Mouse (Mus musculus): ENCODE measurements around the gene Thbs3.

The Thbs3 gene

DNA sequence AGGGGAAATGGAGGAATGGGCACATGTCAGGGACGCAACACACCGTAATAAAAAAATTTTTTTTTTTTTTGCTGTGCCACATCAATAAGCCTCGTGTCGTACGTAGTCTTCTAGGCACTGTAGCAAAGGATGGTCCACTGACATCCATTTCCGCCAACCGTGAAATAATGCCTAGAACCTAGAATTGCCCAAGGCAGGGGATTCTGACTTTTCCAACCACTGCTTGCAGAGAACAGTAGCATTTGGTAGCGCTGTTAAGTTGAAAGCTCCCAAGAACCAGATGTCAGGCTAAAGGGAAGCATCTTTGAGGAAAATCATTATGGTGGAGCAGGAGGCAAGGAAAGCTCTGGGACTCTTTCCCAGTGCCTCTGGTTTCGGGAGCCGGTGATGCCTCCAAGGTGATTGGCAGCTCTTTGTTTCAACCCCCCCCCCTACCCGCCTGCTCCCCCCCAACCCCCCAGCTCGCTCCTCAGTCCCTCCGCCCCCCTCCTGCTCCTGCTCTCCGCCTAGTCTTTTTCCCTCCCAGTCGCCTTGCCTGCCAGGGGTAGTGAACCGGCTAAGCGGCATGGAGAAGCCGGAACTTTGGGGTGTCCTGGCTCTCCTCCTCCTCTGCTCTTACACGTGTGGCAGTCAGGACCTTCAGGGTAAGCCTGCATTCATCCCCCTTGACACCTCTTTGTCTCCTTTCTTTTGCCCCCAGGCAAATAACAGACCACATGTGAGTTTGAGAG, at the start of gene Thbs3:
Gene Thbs3, plus strand, starts transcription at position 500 of the 731 bp plus-strand sequence.
- no peak for DNase-seq (ENCODE audit: low spot score in 2 of 2)

DNA sequence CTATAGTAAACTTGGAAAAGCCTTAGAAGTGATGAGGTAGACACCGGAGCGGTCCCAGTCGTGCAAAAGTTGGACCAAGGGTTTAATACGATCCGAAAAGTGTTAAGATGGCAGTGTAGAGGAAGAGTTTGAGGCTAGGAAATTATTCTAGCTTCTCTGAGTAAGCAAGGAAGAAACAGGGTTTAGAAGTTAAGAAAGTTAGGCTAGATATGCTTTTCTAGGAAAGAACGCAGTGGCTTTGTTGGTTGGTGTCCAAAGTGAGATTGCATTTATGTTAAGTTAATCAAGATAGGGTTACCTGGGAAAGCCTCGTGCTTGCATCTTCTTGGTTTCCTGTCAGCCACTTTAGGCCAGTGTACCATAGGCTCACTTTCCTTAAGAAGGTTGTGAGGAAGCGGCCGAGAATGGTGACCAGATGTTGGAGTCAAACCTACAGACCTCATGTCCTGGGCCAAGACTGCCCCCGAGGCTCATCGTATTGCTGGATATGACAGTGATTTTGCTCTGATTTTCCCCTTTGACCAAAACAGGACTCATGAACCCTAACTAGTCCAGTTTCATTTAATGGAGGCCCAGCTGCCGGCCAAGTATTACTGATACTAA, 49.6 kb upstream of the Thbs3 start:
- DNase-seq (ENCODE audit: low spot score in 2 of 2), result no peak

DNA sequence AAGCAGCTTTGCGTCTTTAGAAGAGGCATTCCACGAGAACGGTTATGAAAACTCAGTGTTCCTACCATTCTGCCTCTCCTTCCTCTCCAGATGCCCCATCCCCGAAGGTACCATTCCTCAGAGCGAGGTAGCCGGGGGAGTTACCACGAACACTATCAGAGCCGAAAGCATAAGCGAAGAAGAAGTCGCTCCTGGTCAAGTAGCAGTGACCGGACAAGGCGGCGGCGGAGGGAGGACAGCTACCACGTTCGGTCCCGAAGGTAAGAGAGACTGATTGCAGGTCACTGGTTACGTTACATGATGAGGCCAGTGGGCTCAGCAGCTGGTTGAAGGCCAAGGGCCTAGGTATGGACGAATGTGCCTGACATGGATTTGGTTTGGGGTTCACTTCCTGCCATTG, 48.0 kb upstream of the Thbs3 start:
- DNase-seq (ENCODE audit: low spot score in 2 of 2), result no peak

DNA sequence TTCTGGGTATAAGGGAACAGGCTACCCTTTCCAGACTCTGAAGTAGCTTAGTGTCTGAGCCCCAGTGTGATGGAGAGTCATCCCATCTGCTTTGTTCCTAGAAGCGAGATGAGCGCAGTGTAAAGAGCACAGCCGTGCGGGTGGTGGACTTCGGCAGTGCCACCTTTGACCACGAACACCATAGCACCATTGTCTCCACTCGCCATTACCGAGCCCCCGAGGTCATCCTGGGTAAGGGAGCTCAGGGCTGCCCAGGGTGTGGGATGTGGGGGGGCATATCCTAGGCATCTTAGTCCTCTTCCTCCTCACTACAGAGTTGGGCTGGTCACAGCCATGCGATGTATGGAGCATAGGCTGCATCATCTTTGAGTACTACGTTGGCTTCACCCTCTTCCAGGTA, 40.1 kb upstream of the Thbs3 start:
- no peak for DNase-seq (ENCODE audit: low spot score in 2 of 2)

DNA sequence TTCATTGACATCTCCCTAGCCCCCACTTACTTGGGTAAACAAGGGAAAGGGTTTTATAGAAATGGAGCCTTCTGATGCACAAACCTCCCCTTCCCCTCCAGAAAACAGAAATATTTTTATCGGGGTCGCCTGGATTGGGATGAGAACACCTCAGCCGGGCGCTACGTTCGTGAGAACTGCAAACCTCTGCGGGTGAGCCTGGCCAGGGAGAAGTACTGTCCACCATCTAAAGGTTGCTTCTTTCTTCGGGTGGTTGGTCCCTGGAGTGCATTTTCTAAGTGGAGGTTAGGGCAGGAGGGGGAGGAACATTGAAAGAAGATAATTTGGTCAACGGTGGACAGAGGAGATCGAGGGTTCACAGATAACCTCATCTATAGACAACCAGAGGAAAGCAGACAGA, 39.4 kb upstream of the Thbs3 start:
- no peak for DNase-seq (ENCODE audit: low spot score in 2 of 2)

GRCm38 (mm10) chr3:89176421-89176820, 38.6 kb upstream of the Thbs3 start:
- no peak for DNase-seq (ENCODE audit: low spot score in 2 of 2)

- peak; percentile 49 to 69 for DNase-seq (ENCODE audit: low spot score in 2 of 2)
Observed at GRCm38 (mm10) chr3:89177242-89178106, 37.5 kb upstream of the Thbs3 start, which contains the start of gene Scamp3. Gene Scamp3 (plus strand): TSS chr3:89177473.

- no peak for DNase-seq (ENCODE audit: low spot score in 2 of 2)
Observed at GRCm38 (mm10) chr3:89178107-89178385, 36.9 kb upstream of the Thbs3 start.

DNA sequence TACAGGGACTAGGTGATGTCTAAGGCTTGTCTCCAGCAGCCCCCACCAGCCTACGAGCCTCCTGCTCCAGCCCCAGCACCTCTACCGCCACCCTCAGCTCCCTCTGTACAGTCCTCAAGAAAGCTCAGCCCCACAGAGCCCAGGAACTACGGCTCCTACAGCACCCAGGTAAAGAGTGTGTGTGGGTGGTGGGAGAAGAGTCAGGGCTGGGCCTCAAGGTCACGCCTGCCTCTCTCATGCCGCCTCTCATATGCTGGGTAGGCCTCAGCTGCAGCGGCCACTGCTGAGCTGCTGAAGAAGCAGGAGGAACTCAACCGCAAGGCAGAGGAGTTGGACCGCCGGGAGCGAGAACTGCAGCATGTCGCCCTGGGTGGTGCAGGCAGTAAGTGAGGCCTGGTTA, 35.9 kb upstream of the Thbs3 start:
- DNase-seq (ENCODE audit: low spot score in 2 of 2), result no peak

DNA sequence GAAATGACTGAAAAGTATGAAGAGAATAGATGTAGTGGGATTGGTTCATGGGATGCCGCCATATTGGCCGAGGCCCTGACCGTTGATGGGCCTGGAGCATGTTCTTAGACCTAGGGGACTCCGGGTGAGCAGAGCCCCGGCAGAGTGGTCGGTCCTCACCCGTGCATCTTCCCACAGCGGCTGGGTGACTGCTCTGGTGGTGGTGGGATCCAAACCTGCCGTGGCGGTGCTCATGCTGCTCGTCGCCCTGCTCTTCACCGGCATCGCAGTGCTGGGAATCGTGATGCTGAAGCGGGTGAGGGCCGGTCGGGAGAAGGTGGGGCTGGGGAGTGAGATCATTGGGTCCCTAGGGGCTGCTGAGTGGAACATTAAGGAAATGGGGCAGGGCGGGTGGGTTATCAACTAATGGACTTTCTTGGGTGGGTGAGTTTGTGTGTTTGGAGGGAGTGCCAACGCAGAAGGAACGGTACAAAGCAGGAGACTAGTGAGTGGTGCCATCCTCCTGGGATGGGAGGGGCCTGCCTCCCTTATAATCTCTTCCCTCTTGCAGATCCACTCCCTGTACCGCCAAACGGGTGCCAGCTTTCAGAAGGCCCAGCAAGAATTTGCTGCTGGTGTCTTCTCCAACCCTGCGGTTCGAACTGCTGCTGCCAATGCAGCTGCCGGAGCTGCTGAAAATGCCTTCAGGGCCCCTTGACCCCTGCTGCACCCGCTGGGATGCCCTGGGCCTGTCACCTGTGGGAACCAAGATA, 33.1 kb upstream of the Thbs3 start:
- no peak for DNase-seq (ENCODE audit: low spot score in 2 of 2)

DNA sequence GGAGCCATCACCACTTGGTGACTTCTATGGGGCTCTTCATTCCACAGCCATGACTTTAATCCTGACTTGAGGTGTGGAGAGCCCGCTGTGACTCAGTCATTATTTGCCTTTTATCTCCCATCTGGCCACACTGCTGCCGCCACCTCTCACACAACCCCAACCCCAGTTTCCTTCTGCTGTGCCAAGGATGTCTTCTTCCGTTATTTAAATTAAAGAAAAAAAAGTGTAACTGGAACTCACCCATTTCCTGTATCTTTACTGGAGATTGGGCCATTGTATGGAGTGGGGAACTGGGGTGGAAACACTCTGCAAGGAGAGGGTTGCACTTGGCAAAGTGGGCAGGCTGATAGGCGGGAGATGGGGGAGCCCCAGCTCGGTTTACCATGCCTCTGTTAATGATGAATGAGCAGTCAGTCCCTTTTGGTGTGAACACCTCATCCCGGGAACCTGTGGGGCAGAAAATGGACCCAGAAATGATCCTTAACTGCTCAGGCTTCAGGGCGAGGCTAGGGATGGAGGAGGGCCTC, 32.4 kb upstream of the Thbs3 start:
- DNase-seq (ENCODE audit: low spot score in 2 of 2), result no peak

DNA sequence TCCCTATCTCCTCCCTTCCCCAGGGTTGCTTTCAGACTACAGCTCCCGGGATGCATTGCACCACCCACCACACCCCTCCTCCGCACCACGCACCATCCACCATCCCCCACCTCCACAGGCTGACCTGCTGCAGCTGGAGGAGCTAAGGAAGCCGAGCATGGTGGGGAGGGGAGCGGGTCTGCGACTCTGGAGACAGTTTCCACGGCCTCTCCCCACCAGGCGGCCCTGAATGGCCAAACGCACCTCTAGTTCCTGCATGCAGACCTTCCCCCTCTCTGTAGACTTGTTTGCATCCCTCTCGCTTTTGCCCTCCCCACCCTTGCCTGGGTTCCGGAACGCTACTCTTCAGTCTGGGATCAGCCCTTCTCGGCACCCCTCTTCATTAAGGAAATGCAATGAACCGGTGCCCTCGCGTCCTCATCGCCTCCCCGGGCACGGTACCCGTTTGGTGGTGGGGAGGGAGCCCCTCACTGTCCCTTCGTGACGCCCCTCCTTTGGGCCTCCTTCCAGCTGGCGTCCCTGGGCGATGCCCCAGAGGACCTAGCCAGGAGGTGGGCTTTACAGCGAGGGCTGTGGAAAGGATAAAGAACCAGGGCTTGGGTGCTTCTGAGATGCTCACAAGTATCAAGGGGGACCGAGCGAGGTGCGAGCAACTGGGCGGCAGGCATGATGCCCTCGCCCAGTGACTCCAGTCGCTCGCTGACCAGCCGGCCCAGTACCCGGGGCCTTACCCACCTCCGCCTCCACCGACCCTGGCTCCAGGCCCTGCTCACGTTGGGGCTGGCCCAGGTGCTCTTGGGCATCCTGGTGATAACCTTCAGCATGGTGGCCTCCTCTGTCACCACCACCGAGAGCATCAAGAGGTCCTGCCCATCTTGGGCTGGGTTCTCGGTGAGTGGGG, 31.7 kb upstream of the Thbs3 start, which contains the start of gene Fam189b:
Gene Fam189b, plus strand, starts transcription at position 86 of the 901 bp plus-strand sequence.
- DNase-seq (ENCODE audit: low spot score in 2 of 2), result peak in 1 of 2 experiments; percentile 43

DNA sequence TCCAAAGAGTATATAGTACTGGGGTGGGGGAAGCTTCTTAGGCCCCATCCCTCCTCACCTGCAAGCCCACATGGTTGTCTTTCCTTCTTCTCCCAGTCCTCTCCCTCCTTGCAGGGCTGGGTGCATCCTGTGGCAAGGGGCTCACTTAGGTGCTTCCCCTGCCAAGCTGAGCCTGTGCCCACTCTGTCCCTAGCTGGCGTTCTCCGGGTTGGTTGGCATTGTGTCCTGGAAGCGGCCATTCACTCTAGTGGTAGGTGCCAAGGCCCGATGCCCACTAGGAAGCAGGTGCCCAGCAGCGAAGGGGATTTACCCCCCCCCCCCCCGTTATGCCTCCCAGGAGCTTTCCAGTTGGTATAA, 31.0 kb upstream of the Thbs3 start:
- DNase-seq (ENCODE audit: low spot score in 2 of 2), result no peak

- no peak for DNase-seq (ENCODE audit: low spot score in 2 of 2)
Observed at GRCm38 (mm10) chr3:89187197-89187596, 27.8 kb upstream of the Thbs3 start.

DNA sequence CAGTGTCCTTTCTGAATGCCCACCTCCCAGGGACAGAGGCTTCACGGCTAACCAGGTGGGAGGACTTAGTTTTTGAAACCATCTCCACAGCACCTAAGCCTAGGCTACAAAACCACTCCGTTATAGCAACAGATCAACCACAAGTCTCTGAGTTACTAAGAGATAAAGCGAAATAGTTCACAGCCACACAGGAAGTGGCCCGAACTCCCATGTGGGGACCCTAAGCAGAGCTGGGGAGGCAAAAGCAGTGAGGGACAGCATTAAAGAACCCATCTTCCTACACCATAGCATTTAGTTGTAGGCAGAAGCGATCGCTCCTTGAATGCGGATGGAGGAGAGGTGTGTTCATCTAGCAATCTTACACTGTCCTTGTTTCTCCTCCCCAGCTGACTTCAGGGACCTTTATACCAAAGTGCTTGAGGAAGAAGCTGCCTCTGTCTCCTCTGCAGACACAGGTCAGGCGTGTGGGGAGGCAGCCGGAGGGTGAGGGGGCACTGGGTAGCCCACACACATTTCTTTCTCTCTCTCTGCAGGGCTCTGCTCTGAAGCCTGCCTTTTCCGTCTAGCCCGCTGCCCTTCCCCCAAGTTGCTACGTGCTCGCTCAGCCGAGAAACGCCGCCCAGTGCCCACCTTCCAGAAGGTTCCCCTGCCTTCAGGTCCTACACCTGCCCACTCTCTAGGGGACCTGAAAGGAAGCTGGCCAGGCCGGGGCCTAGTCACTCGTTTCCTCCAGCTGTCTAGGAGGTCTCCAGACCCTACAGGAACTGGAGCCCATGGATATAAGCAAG, 27.1 kb upstream of the Thbs3 start:
- DNase-seq (ENCODE audit: low spot score in 2 of 2), result no peak

- no peak for DNase-seq (ENCODE audit: low spot score in 2 of 2)
Observed at GRCm38 (mm10) chr3:89188478-89188875, 26.5 kb upstream of the Thbs3 start.

- DNase-seq (ENCODE audit: low spot score in 2 of 2), result no peak
Observed at GRCm38 (mm10) chr3:89190436-89190835, 24.5 kb upstream of the Thbs3 start.

GRCm38 (mm10) chr3:89193351-89193750, 21.6 kb upstream of the Thbs3 start:
- DNase-seq (ENCODE audit: low spot score in 2 of 2), result no peak

DNA sequence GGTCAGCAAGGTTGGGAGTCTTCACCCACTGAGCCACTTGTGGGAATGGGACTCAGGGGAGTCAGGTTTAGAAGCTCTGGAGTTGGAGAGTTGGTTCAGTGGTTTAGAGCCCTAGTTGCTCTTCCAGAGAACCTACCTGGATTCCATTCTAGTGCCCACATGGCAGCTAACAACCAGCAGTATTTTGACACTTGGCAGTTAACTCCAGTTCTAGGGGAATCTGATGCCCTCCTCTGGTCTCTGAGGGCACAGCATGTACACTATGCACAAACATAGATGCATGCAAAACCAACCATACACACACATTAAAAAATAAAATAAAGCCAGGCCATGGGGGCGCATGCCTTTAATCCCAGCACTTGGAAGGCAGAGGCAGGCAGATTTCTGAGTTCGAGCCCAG, 21.1 kb upstream of the Thbs3 start:
- DNase-seq (ENCODE audit: low spot score in 2 of 2), result no peak
